Comparison of ENCODE assay signal across 9 mouse cellular contexts in the genomic region with DNA sequence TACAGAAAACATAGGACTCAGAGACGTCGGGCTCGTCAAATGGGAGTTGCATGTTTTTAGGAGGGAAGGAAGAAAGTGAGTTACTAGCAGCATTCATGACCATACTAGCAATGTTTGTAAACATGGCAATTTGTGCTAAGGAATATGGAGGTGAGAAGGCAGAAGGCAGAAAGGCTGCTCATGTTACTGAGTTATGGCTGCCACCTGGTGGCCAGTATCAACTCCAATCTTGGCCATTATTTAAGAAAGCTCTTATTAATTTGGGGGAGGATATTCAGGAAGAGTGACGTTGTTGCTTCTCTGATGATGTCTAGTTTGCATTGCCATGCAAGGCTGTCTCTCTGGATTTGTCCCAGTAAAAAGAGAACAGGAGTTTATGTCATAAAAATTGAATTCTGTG.
DNase-seq lines count a peak whose midpoint lies in the region; ATAC-seq lines count a peak whose summit lies in the region.
"Had no signal": no experiment of that assay in that cellular context is flagged by ENCODE, and none has a peak within 500 bp of the region (broad histone marks: within the 10 kb centered on the region; RNA-seq: fewer than 3 reads in every experiment).

No protein-coding gene starts in this region.

- H3K36me3 ChIP-seq in embryonic facial prominence, embryonic 10.5 days (replicated peaks) = no peaks in the 10 kb centered on the region
- H3K36me3 ChIP-seq in neural tube, embryonic 15.5 days = no peaks in the 10 kb centered on the region
- H3K36me3 ChIP-seq: heart, embryonic 13.5 days had no signal

- peak; percentile 87 for DNase-seq in 3T3-L1 (ENCODE audit: low read depth, low spot score)
- DNase-seq in A20 (ENCODE audit: low read depth, low spot score) = peak; percentile 51
- peak; percentile 41 to 57 for DNase-seq in adrenal gland, postnatal 36 days
- DNase-seq in embryonic facial prominence, embryonic 10.5 days (ENCODE audit: low spot score) = peak; percentile 38
- peak; percentile 70 for DNase-seq in liver

- H3K4me3 ChIP-seq in embryonic facial prominence, embryonic 10.5 days = no peak overlapping the region
- no peak overlapping the region for H3K4me3 ChIP-seq in neural tube, embryonic 15.5 days (replicated peaks)
- H3K4me3 ChIP-seq: heart, embryonic 13.5 days; myocyte had no signal

- 69% methylated on average over 4 of the region's 4 CpGs for WGBS in embryonic facial prominence, embryonic 10.5 days
- 70% methylated on average over 4 of the region's 4 CpGs for WGBS in neural tube, embryonic 15.5 days

- H3K4me2 ChIP-seq in neural tube, embryonic 15.5 days = no peak overlapping the region
- H3K4me2 ChIP-seq: heart, embryonic 13.5 days had no signal

- no peaks in the 10 kb centered on the region for H3K9me3 ChIP-seq in embryonic facial prominence, embryonic 10.5 days
- H3K9me3 ChIP-seq in neural tube, embryonic 15.5 days (replicated peaks) = no peaks in the 10 kb centered on the region
- H3K9me3 ChIP-seq: heart, embryonic 13.5 days had no signal

- no peak overlapping the region for H3K27ac ChIP-seq in embryonic facial prominence, embryonic 10.5 days (replicated peaks)
- no peak overlapping the region for H3K27ac ChIP-seq in neural tube, embryonic 15.5 days (replicated peaks)
- H3K27ac ChIP-seq: heart, embryonic 13.5 days had no signal

- no peak overlapping the region for H3K9ac ChIP-seq in neural tube, embryonic 15.5 days (replicated peaks)
- H3K9ac ChIP-seq: heart, embryonic 13.5 days had no signal

- H3K27me3 ChIP-seq in embryonic facial prominence, embryonic 10.5 days (replicated peaks; ENCODE audit: low read depth, poor library complexity, severe bottlenecking) = no peaks in the 10 kb centered on the region
- H3K27me3 ChIP-seq in neural tube, embryonic 15.5 days (replicated peaks) = no peaks in the 10 kb centered on the region
- H3K27me3 ChIP-seq: heart, embryonic 13.5 days had no signal

- no peaks in the 10 kb centered on the region for H3K4me1 ChIP-seq in embryonic facial prominence, embryonic 10.5 days
- no peaks in the 10 kb centered on the region for H3K4me1 ChIP-seq in neural tube, embryonic 15.5 days
- H3K4me1 ChIP-seq: heart, embryonic 13.5 days had no signal

- ATAC-seq in hematopoietic stem cell, adult 5-6 weeks (replicated peaks in 1 of 2; ENCODE audit: insufficient read depth in 1 of 2, low FRiP score in 2 of 2, low TSS enrichment in 1 of 2, low read depth in 1 of 2, poor library complexity in 2 of 2, severe bottlenecking in 2 of 2) = peak; percentile 72 to 81
- ATAC-seq in neural tube, embryonic 15.5 days (ENCODE audit: low FRiP score) = 0 out of 2 replicates have a peak, but pooled peaks have one; percentile 38
